Mouse (Mus musculus): ENCODE data around the gene Cphx2.
"Not testable (repeated sequence)": the region's sequence is repeated elsewhere in the genome, so short reads cannot be mapped to it uniquely, and the experiment has no call there.

The Cphx2 gene

GRCm38 (mm10) chr14:26081216-26081615 lies at the start of gene Cphx2:
TSS of gene Cphx2 (plus strand) at chr14:26081516.
- not testable (repeated sequence) for DNase-seq (ENCODE audit: extremely low read depth, low read depth, low spot score)

- not testable (repeated sequence) for DNase-seq (ENCODE audit: extremely low read depth, low read depth, low spot score)
These were observed 47.0 kb upstream of the Cphx2 start for GRCm38 (mm10) chr14:26034364-26034763.

GRCm38 (mm10) chr14:26035439-26035838 lies 45.9 kb upstream of the Cphx2 start:
- not testable (repeated sequence) for DNase-seq (ENCODE audit: extremely low read depth, low read depth, low spot score)

GRCm38 (mm10) chr14:26042611-26043010 lies 38.7 kb upstream of the Cphx2 start, which contains the start of gene Gm9780:
TSS of gene Gm9780 (minus strand) at chr14:26042711.
- not testable (repeated sequence) for DNase-seq (ENCODE audit: extremely low read depth, low read depth, low spot score)

- not testable (repeated sequence) for DNase-seq (ENCODE audit: extremely low read depth, low read depth, low spot score)
These were observed 36.3 kb upstream of the Cphx2 start for GRCm38 (mm10) chr14:26045007-26045406.

GRCm38 (mm10) chr14:26047026-26047425 lies 34.3 kb upstream of the Cphx2 start:
- not testable (repeated sequence) for DNase-seq (ENCODE audit: extremely low read depth, low read depth, low spot score)

- DNase-seq (ENCODE audit: extremely low read depth, low read depth, low spot score) = not testable (repeated sequence)
These were observed 32.5 kb upstream of the Cphx2 start for GRCm38 (mm10) chr14:26048767-26049166.

GRCm38 (mm10) chr14:26058184-26058583 lies 23.1 kb upstream of the Cphx2 start:
- DNase-seq (ENCODE audit: extremely low read depth, low read depth, low spot score) = not testable (repeated sequence)

GRCm38 (mm10) chr14:26059362-26059761 lies 22.0 kb upstream of the Cphx2 start:
- not testable (repeated sequence) for DNase-seq (ENCODE audit: extremely low read depth, low read depth, low spot score)

GRCm38 (mm10) chr14:26066574-26067324 lies 14.6 kb upstream of the Cphx2 start:
- DNase-seq (ENCODE audit: extremely low read depth, low read depth, low spot score) = not testable (repeated sequence)

- not testable (repeated sequence) for DNase-seq (ENCODE audit: extremely low read depth, low read depth, low spot score)
These were observed 14.0 kb upstream of the Cphx2 start, which contains the start of gene Tmem254c for GRCm38 (mm10) chr14:26067325-26067633. TSS of gene Tmem254c (minus strand) at chr14:26067355.

GRCm38 (mm10) chr14:26076620-26077390 lies 4.5 kb upstream of the Cphx2 start:
- DNase-seq (ENCODE audit: extremely low read depth, low read depth, low spot score) = not testable (repeated sequence)

GRCm38 (mm10) chr14:26081997-26082396 lies 681 bp downstream of the Cphx2 start, which contains the start of gene Cphx3:
TSS of gene Cphx3 (plus strand) at chr14:26082297.
- DNase-seq (ENCODE audit: extremely low read depth, low read depth, low spot score) = not testable (repeated sequence)

GRCm38 (mm10) chr14:26097622-26098021 lies 16.3 kb downstream of the Cphx2 start:
- DNase-seq (ENCODE audit: extremely low read depth, low read depth, low spot score) = not testable (repeated sequence)

GRCm38 (mm10) chr14:26118150-26118549 lies 36.8 kb downstream of the Cphx2 start, which contains the start of gene Duxbl2:
TSS of gene Duxbl2 (plus strand) at chr14:26118349.
- DNase-seq (ENCODE audit: extremely low read depth, low read depth, low spot score) = not testable (repeated sequence)

- DNase-seq (ENCODE audit: extremely low read depth, low read depth, low spot score) = not testable (repeated sequence)
These were observed 37.3 kb downstream of the Cphx2 start for GRCm38 (mm10) chr14:26118550-26119000.

- not testable (repeated sequence) for DNase-seq (ENCODE audit: extremely low read depth, low read depth, low spot score)
These were observed 37.8 kb downstream of the Cphx2 start for GRCm38 (mm10) chr14:26119095-26119494.

All from fat pad, adult 2 months (tissue).